9 mouse cellular contexts compared by ENCODE assay signal in genomic region chr3:83769036-83769410, GRCm38 (mm10). TPM values are rescaled to one million over a fixed set of nuclear protein-coding genes. Genes with fewer than 3 reads are reported as not detected.
A peak's percentile ranks its signal among the peaks of the same experiment; 100 is the strongest.
DNase-seq lines count a peak whose midpoint lies in the region; ATAC-seq and TF ChIP-seq lines count a peak whose summit lies in the region.
"Had no signal": no experiment of that assay in that cellular context is flagged by ENCODE, and none has a peak within 500 bp of the region (broad histone marks: within the 10 kb centered on the region; RNA-seq: fewer than 3 reads in every experiment).

No protein-coding gene starts in this region.

- H3K4me3 ChIP-seq in gastrocnemius, adult 2 months, result no peak overlapping the region
- H3K4me3 ChIP-seq in midbrain, embryonic 10.5 days, result peak overlapping the region; percentile 81
- H3K4me3 ChIP-seq: erythroblast, embryonic 14.5 days had no signal

- ATAC-seq in CD4-positive, CD25-positive, alpha-beta regulatory T cell, adult 4 months, result no peak

- intact Hi-C loops in gastrocnemius, adult 2 months (cut with DNase I), result loop anchor here (5.0 kb wide), 1 partner anchor 467 kb away; no protein-coding TSS in a partner anchor
- intact Hi-C loops in gastrocnemius, postnatal 36 days (cut with DNase I), result loop anchor here (10.0 kb wide), 1 partner anchor 264 kb away; no protein-coding TSS in a partner anchor
- intact Hi-C loops in heart, postnatal 10 days (cut with DNase I), result loop anchor here (10.0 kb wide), 2 partner anchors 274 to 774 kb away; no protein-coding TSS in a partner anchor

- peak; percentile 20; the same call in 1 of the 2 replicates for TF ChIP-seq CTCF in gastrocnemius, adult 2 months (IDR thresholded peaks at IDR 0.05)

- H3K36me3 ChIP-seq in midbrain, embryonic 10.5 days, result peaks cover 49% of the 10 kb centered on the region

- 6% methylated on average over 10 of the region's 10 CpGs for WGBS in midbrain, embryonic 10.5 days

- H3K4me1 ChIP-seq in midbrain, embryonic 10.5 days, result peaks cover 60% of the 10 kb centered on the region

- H3K27ac ChIP-seq in gastrocnemius, adult 2 months, result no peak overlapping the region
- H3K27ac ChIP-seq in midbrain, embryonic 10.5 days (replicated peaks), result peak overlapping the region; percentile 94

- no peak for DNase-seq in gastrocnemius, adult 2 months
- no peak for DNase-seq in gastrocnemius, postnatal 36 days
- DNase-seq in R1 (ENCODE audit: low read depth, low spot score), result peak; percentile 31
- DNase-seq in heart, postnatal 10 days, result peak; percentile 17 to 31
- peak; percentile 69 for DNase-seq in midbrain, embryonic 10.5 days (ENCODE audit: low spot score)
- DNase-seq in adrenal gland, postnatal 4 days (ENCODE audit: low spot score in 2 of 2), result no peak
- no peak for DNase-seq in urinary bladder, adult 2 months (ENCODE audit: low spot score)

- no peaks in the 10 kb centered on the region for H3K9me3 ChIP-seq in midbrain, embryonic 10.5 days (replicated peaks)

- peaks cover 12% of the 10 kb centered on the region; the same call in 1 of the 2 replicates for H3K27me3 ChIP-seq in midbrain, embryonic 10.5 days (ENCODE audit: low read depth, poor library complexity, severe bottlenecking)

RNA-seq across cellular contexts. Expression of gene Sfrp2, which starts 2.9 kb away (rescaled TPM):
- total RNA-seq in gastrocnemius, adult 2 months (2021), result 1 to 10 TPM; 1.2 to 7.1 TPM
- 1 to 10 TPM; 3.7 to 5.4 TPM for total RNA-seq in gastrocnemius, postnatal 36 days (2021)
- 10 to 100 TPM; 30.0 to 31.8 TPM for total RNA-seq in heart, postnatal 10 days (2021)
- polyA plus RNA-seq in midbrain, embryonic 10.5 days (2016; fragmentation: Nextera tagmentation; extraction: Ambion mirVana), result 129 and 187 TPM in 2 replicates
- polyA plus RNA-seq in CD4-positive, CD25-positive, alpha-beta regulatory T cell, adult 4 months (2017; shearing (Covaris generic)), result 1 to 10 TPM; 7.2 to 9.0 TPM
- total RNA-seq in adrenal gland, postnatal 4 days (2021), result 10 to 100 TPM; 17.7 to 31.4 TPM
- 29.8 and 42.4 TPM in 2 replicates for polyA plus RNA-seq in urinary bladder, adult 2 months (2012; rRNA removed)
- polyA plus RNA-seq: erythroblast, embryonic 14.5 days had no signal

Comparison
In these comparisons a context has a peak if more than half of its experiments do, and no peak if none do; other contexts are left out.
1. DNase-seq: peak in R1 (single experiment), heart, postnatal 10 days (2 of 2) and midbrain, embryonic 10.5 days (single experiment); none in gastrocnemius, adult 2 months (single experiment), gastrocnemius, postnatal 36 days (0 of 2), adrenal gland, postnatal 4 days (0 of 2) and urinary bladder, adult 2 months (single experiment).